Mouse (Mus musculus) A20 (cell line): Measurements from ENCODE around the gene Rbm3.

Experiments used
- DNase-seq: peaks from one replicate; pipeline ENCODE4 v3.0.0-alpha.2; 2011; ENCODE audit warnings: low read depth, low spot score

Rbm3 gene

GRCm38 (mm10) chrX:8145153-8145991, at the start of gene Rbm3:
TSS of gene Rbm3 (minus strand) at chrX:8145880.
- DNase-seq: peak; percentile 89

GRCm38 (mm10) chrX:8193419-8193723, 47.7 kb upstream of the Rbm3 start, which contains the start of gene Ebp:
TSS of gene Ebp (minus strand) at chrX:8193512.
- DNase-seq: no peak

DNA sequence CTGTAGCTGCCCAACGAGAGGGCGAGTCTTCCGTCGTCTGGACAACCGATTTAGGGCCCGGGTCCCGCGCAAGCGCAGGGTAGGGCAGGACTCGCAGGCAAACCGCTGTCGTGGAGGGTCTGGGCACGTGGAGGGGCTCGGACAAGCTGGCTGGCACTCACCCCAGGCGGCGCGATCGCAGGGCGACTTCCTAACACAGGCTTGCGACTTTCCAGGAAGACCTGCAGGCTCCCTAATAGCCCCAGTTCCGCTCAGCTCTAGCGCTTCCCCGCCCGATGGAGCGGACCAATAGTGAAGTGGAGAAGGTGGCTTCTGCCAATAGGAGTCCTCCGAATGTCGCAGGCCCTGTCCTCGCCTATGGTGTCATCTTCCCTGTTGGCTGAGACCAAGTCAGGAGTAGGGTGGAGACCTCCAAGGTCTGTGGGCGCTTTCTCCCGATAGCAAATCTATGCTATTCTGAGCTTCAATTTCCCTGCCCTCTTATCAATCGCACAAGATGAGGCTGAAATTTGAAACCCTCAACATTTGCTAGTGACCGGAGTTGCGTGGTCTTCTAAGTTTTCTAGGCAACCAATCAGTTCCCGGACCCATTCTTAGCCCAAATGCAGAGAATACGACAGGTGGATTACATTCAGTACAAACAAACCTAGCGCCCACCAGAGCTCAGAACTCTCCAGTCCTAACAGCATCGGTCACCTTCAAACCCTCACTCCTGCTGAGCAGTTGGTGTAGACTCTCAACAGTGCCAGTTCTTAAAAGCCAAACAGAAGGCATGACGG, 47.1 kb upstream of the Rbm3 start:
- peak; percentile 84 for DNase-seq

DNA sequence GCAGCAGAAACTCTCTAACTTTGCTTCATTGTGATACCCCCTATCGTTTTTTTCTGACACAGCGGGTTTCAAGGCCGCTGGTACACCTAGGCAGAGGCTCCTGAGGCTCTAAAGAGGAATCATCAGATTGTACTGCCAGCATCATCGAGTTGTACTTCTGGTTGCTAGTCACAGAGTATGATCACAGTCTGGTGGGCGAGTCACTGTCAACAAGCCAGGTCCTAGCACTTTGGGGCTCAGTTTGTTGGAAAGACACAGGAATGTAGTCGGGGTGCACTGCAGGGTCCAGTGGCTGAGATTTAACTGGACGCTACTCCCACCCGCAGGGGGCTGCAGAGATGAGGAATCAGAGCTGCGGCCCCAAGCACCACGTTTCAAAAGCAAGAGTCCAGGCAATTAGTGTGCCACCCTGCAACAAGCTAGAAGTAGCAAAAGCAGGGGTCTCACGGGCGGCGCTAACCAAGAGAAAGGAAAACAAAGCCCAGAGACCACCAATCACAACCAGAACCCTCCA, 46.5 kb upstream of the Rbm3 start:
- no peak for DNase-seq

DNA sequence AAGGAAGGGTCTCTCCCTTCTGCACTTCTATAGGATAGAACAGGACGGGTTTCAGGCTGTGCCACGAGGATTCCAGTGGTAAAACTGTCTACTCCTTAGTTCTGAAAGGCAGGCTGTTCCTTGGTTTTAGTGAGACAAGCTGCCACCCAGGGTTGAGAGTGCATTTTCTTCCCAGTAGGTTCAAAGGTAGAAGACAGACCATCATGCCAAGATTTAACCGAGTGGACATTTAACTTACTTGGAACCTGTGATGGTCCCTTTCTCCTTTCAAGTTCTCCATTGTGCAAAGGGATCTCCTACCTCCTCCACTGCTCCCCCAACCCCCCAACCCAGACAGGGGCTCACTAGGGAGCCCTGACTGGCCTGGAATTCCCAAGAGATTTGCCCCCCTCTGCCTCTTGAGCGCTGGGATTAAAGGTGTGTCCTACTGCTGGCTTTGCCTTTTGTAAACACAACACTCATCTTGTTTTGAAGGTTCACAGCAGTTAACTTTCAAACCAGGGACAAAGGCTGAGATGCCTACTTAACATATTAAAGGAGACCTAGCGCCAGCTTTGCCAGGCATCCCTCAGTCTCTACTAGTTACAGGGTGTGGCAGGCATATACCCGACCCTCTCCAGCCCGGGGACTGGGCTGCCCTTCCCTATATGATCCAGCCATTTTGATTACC, 37.3 kb upstream of the Rbm3 start:
- DNase-seq: no peak

DNA sequence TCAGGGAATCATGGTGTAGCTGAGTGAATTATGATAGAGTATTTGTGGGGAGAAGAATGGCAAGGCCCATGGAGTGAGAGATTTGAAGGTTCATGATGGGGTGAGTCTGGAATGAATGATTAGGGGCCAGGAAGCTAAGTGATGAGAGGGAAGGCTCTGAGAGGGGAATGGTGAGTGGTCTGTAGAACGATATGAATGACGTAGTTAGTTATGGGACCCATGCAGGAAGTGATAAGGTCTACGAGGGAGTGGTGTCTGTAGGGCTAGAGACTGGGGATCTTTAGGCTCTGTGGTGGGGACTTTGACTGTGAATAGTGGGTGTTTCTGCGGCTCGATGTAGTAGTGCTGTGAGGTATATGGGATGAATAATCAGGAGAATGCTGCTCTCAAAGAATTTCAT, 34.0 kb upstream of the Rbm3 start:
- no peak for DNase-seq

GRCm38 (mm10) chrX:8178871-8179270, 33.2 kb upstream of the Rbm3 start:
- no peak for DNase-seq

DNA sequence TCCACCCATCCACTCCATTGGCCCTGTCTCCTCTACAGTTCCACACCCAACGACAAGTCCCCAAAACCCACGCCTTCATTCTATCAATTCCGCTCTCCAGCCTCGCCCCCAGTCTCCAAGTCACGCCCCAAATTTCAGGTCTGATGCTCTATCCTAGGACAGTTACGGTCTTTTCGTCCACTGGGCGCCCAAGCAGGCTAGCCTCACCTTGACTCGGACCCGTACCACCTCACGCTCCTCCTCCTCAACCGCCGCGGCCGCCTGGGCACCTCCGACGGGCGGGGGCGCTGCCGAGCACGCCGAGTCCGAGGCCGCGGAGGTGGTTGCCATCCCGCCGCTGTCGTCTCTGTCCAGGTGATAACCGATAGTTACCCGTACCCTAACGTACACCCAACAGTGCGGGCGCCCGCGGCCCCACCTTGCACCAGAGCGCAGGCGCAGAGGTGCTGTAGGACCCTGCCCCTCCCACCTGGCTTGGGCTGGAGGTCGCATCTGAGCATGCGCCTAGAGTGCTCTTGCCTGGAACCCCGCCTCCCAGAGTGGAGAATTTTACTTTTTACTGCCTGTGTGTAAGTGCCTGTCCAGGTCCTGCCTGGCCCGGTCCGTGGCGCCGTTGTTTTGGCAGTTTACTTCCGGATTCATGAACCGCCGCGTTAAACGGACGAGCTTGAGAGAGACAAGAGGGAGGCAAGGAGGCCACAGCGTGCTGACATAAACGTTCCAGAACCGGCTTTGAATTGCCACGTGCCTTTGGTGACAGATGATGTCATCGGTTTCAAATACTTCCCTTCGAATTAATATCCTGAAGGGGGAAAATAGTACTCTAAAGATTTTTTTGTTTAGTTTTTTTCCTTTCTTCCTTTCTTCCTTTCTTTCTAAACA, 30.1 kb upstream of the Rbm3 start, which contains the start of gene Tbc1d25:
Gene Tbc1d25, minus strand, starts transcription at position 678 of the 882 bp plus-strand sequence.
- peak; percentile 91 for DNase-seq

DNA sequence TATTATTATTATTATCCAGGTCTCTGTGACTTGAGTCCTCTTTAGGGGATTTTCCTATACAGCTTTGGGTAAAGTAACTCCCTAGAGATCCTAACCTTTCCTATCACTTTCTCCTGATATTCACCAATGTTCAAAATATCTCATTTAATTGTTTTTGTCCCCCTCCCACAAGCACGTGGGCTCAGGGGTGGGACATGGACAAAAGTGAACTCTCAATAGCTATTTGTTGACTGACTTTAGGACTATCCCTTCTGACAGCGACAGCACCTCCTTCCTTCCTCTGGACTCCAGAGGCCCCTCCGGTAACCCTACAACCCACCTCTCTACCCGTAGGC, 29.5 kb upstream of the Rbm3 start:
- DNase-seq: no peak

DNA sequence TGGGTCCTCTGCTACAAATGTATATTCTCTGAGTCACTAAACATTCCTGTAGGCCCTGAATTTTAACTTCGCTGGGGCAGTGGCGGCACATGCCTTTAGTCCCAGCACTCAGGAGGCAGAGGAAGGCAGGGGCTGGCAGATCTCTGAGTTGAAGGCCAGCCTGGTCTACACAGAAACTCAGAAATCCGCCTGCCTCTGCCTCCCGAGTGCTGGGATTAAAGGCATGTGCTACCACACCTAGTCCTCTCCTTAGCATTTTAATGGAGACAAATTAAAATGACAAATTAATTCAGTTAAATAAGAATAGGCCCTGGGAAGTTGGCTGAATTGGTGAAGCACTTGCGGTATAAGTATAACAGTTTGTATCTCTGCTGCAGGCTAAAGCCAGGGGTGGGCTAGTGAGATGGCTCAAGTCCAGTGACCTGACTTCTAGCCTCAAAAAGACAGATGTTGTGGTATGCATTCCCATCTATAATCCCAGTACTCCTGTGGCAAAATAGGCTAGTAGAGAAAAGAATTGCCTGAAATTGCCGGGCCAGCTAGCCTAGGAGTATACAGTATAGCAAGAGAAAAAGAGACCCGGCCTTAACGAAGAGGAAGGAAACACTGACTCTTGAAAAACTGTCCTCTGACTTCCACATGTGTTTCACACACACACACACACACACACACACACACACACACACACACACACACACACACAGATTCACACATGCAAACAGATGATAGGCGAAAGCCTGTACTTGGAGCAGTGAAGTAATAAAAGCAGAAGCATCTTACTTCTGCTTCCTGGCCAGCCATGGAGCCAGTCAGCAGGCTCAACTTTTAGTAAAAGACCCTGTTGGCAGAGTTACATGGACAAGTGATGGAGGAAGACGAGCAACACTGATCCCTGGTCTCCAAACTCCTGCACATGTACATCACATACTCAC, 22.3 kb upstream of the Rbm3 start:
- DNase-seq: no peak

DNA sequence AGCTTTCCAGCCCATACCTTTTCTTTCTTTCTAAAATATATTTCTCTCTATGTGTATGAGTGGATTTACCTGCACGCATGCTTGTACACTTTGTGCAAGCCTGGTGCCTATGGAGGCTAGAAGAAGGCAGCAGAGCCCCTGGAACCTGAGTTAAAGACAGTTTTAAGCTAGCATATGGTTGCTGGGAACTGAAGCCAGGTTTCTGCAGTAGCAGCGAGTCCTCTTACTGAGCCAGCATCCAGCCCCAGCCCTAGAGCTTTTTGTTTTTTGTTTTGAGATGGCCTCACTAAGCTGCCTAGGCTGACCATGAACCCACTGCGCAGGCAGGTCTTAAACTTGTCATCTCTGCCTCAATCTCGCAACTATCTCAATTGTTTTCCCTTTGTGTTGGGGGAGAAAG, 18.8 kb upstream of the Rbm3 start:
- no peak for DNase-seq

- no peak for DNase-seq
These were observed 17.4 kb upstream of the Rbm3 start for GRCm38 (mm10) chrX:8163076-8163475.

- DNase-seq: no peak
These were observed 1.9 kb downstream of the Rbm3 start for GRCm38 (mm10) chrX:8143750-8144149.

DNA sequence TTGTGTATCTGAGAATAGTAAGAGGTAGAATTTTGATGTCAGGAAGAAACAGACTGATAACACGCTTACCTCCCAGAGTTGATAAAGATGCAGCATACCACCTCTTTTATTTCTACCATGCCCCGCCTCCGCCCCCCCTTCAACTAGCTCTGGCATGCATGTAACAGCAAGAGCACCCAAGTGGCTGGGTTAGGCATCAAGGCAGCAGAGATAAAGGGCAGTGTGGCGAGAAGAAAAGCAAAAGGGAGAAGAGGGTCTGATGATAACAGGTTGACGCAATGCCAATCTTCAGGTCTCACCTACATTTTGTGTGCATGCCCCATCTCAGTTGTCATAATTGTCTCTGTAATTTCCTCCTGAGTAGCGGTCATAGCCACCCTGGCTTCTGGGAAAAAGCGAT, 2.7 kb downstream of the Rbm3 start:
- no peak for DNase-seq

GRCm38 (mm10) chrX:8141058-8141457, 4.6 kb downstream of the Rbm3 start:
- DNase-seq: no peak

- no peak for DNase-seq
These were observed 5.2 kb downstream of the Rbm3 start for GRCm38 (mm10) chrX:8140446-8140845.

DNA sequence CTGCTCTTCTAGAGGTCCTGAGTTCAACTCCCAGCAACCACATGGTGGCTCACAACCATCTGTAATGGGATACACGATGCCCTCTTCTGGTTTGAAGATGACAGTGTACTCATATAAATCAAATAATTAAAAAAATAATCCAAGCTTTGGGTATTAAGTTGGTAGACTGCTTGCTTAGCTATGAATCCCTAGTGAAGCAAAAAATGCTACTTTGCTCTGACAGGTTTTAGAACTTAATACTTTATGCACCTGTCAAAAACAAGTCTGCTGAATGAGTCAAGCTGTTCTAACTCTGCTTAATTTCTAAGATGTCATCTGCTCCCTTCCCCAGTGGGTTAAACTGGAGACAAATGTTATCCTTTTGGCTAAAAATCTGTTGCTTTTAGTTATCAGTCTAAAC, 6.2 kb downstream of the Rbm3 start:
- DNase-seq: no peak

GRCm38 (mm10) chrX:8135886-8136285, 9.8 kb downstream of the Rbm3 start:
- DNase-seq: peak; percentile 59

- DNase-seq: peak; percentile 91
These were observed 13.4 kb downstream of the Rbm3 start, which contains the start of gene Wdr13 for GRCm38 (mm10) chrX:8132017-8132976. TSS of gene Wdr13 (minus strand) at chrX:8132892.
